Mouse (Mus musculus): ENCODE data around the gene L3mbtl1. TPM values are rescaled to one million over a fixed set of nuclear protein-coding genes. Genes with fewer than 3 reads are reported as not detected.

The L3mbtl1 gene
- total RNA-seq, 2 experiments from 2014 or later, result 0.05 TPM; not detected in 1

- intact Hi-C loops (cut with DNase I), result loop anchor here (5.0 kb wide), 1 partner anchor 483 kb away; no protein-coding TSS in a partner anchor
- DNase-seq, result no peak
Measured at GRCm38 (mm10) chr2:162934421-162934820, 8.9 kb upstream of the L3mbtl1 start.

- no peak for DNase-seq
- intact Hi-C loops (cut with DNase I), result no loop called here
Measured at GRCm38 (mm10) chr2:162935700-162936099, 7.6 kb upstream of the L3mbtl1 start.

- no peak for DNase-seq
- intact Hi-C loops (cut with DNase I), result no loop called here
Measured at GRCm38 (mm10) chr2:162939562-162939961, 3.7 kb upstream of the L3mbtl1 start.

GRCm38 (mm10) chr2:162943931-162944330 lies 659 bp downstream of the L3mbtl1 start:
- intact Hi-C loops (cut with DNase I), result no loop called here
- DNase-seq, result no peak

- intact Hi-C loops (cut with DNase I), result no loop called here
- no peak for DNase-seq
Measured at GRCm38 (mm10) chr2:162946964-162947363, 3.7 kb downstream of the L3mbtl1 start.

- DNase-seq, result no peak
- intact Hi-C loops (cut with DNase I), result no loop called here
Measured at GRCm38 (mm10) chr2:162947736-162948135, 4.5 kb downstream of the L3mbtl1 start.

GRCm38 (mm10) chr2:162948221-162948620 lies 4.9 kb downstream of the L3mbtl1 start:
- intact Hi-C loops (cut with DNase I), result no loop called here

GRCm38 (mm10) chr2:162950776-162951175 lies 7.5 kb downstream of the L3mbtl1 start:
- intact Hi-C loops (cut with DNase I), result no loop called here
- no peak for DNase-seq

More at GRCm38 (mm10) chr2:162948221-162948620, 4.9 kb downstream of the L3mbtl1 start:
- no peak for DNase-seq

GRCm38 (mm10) chr2:162956843-162957242 lies 13.6 kb downstream of the L3mbtl1 start:
- no peak for DNase-seq
- intact Hi-C loops (cut with DNase I), result no loop called here

- intact Hi-C loops (cut with DNase I), result no loop called here
- DNase-seq, result no peak
Measured at GRCm38 (mm10) chr2:162961321-162961720, 18.0 kb downstream of the L3mbtl1 start.

- intact Hi-C loops (cut with DNase I), result loop anchor here (5.0 kb wide), 1 partner anchor 44 kb away; no protein-coding TSS in a partner anchor
- DNase-seq, result no peak
Measured at GRCm38 (mm10) chr2:162966734-162967133, 23.5 kb downstream of the L3mbtl1 start.

GRCm38 (mm10) chr2:162968357-162968756 lies 25.1 kb downstream of the L3mbtl1 start:
- peak; percentile 22 to 65 for DNase-seq
- intact Hi-C loops (cut with DNase I), result loop anchor here (2.0 to 5.0 kb wide), 2 partner anchors 30 to 46 kb away; no protein-coding TSS in a partner anchor

- intact Hi-C loops (cut with DNase I), result loop anchor here (2.0 to 5.0 kb wide), 2 partner anchors 30 to 47 kb away; no protein-coding TSS in a partner anchor
- no peak for DNase-seq
Measured at GRCm38 (mm10) chr2:162969101-162969500, 25.8 kb downstream of the L3mbtl1 start.

- intact Hi-C loops (cut with DNase I), result no loop called here
- DNase-seq, result no peak
Measured at GRCm38 (mm10) chr2:162970896-162971295, 27.6 kb downstream of the L3mbtl1 start.

- no peak for DNase-seq
- intact Hi-C loops (cut with DNase I), result no loop called here
Measured at GRCm38 (mm10) chr2:162972752-162973151, 29.5 kb downstream of the L3mbtl1 start.

GRCm38 (mm10) chr2:162973206-162973605 lies 29.9 kb downstream of the L3mbtl1 start:
- DNase-seq, result no peak
- intact Hi-C loops (cut with DNase I), result no loop called here

- intact Hi-C loops (cut with DNase I), result no loop called here
- DNase-seq, result no peak
Measured at GRCm38 (mm10) chr2:162973637-162974036, 30.4 kb downstream of the L3mbtl1 start.

GRCm38 (mm10) chr2:162975157-162975775 lies 32.0 kb downstream of the L3mbtl1 start:
- intact Hi-C loops (cut with DNase I), result no loop called here
- peak; percentile 34 to 44 for DNase-seq

- intact Hi-C loops (cut with DNase I), result no loop called here
- peak; percentile 40 to 49 for DNase-seq
Measured at GRCm38 (mm10) chr2:162976001-162976400, 32.7 kb downstream of the L3mbtl1 start.

- no peak for DNase-seq
- intact Hi-C loops (cut with DNase I), result no loop called here
Measured at GRCm38 (mm10) chr2:162984381-162984780, 41.1 kb downstream of the L3mbtl1 start.

GRCm38 (mm10) chr2:162985923-162986322 lies 42.7 kb downstream of the L3mbtl1 start:
- intact Hi-C loops (cut with DNase I), result no loop called here
- DNase-seq, result peak; percentile 58 to 73

GRCm38 (mm10) chr2:162986764-162987163 lies 43.5 kb downstream of the L3mbtl1 start:
- DNase-seq, result no peak
- intact Hi-C loops (cut with DNase I), result no loop called here

Measured in heart, postnatal 14 days (tissue).